Mouse (Mus musculus) liver, adult 2 months (tissue): ENCODE results near the gene Gm39653.

Experiments
- CTCF ChIP-seq: fragments of 200-500 bp; IDR thresholded peaks from 2 replicates; pipeline ENCODE4 v1.5.1; 2011; ENCODE audit warnings: low read depth, low read length, control low read depth
- POLR2A ChIP-seq: fragments of 200-500 bp; IDR thresholded peaks from 2 replicates; pipeline ENCODE4 v1.6.1; 2011; ENCODE audit warnings: low read length, control low read depth; ENCODE audit not compliant: insufficient read depth; ENCODE audit errors: extremely low read depth

DNA sequence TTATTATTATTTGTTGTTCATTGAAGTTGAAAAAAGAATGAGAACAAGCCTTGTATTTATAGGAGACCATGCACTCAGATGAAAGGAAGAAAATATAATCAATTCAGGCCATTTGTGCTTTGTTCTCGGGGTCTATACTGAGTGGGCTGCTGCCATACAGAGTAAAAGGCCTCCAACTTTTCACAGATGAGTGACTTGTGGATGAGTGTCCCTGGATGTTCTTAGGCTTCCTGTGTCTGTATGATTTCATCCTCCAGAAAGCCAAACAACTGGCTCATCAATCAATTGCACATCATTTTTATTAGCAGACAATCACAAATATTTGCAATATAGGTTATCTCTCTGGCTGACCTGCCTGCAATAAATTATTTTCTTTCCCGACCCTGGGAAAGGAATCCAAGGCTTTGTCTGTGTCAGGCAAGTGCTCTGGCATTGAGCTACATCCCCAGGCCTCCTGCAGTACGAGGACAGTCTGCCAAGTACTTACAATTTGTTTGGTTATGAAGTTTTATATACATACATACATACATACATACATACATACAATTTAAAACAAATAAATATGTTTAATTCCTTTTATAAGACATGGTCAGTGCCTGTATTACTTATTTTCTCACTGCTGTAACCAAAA, 11.8 kb upstream of the Gm39653 start:
- no peak for TF ChIP-seq POLR2A
- no peak for TF ChIP-seq CTCF
